Mouse (Mus musculus) E14TG2a.4 (cell line): ENCODE measurements at regions not wholly inside any gene's neighbourhood (a gene's known extent, or its start where the extent isn't known, plus 50 kb on each side); places are given as distances from the start of the nearest gene placed in this dataset.

Experiments
- CTCF ChIP-seq: conservative IDR thresholded peaks from 2 replicates; pipeline ENCODE4 v1.5.1; 2014; ENCODE audit warnings: low read length
- POU5F1 ChIP-seq: IDR thresholded peaks from 2 replicates; pipeline ENCODE4 v1.6.1; 2014; ENCODE audit warnings: low read length, borderline replicate concordance

GRCm38 (mm10) chr1:130270457-130270856, 152.4 kb downstream of the Cd55b start:
- no peak for TF ChIP-seq CTCF
- TF ChIP-seq POU5F1: no peak
